Mouse (Mus musculus): ENCODE results near the gene Serpina1f.
"Not testable (repeated sequence)": the region's sequence is repeated elsewhere in the genome, so short reads cannot be mapped to it uniquely, and the experiment has no call there.

Serpina1f gene

GRCm38 (mm10) chr12:103695429-103695828 lies at the start of gene Serpina1f:
TSS of gene Serpina1f (minus strand) at chr12:103695529.
- no peak for DNase-seq (ENCODE audit: low read depth, low spot score)

- not testable (repeated sequence) for DNase-seq (ENCODE audit: low read depth, low spot score)
Observed at GRCm38 (mm10) chr12:103737791-103738580, 42.7 kb upstream of the Serpina1f start.

- not testable (repeated sequence) for DNase-seq (ENCODE audit: low read depth, low spot score)
Observed at GRCm38 (mm10) chr12:103735566-103735965, 40.2 kb upstream of the Serpina1f start.

- not testable (repeated sequence) for DNase-seq (ENCODE audit: low read depth, low spot score)
Observed at GRCm38 (mm10) chr12:103735101-103735500, 39.8 kb upstream of the Serpina1f start.

- DNase-seq (ENCODE audit: low read depth, low spot score) = peak; percentile 32
Observed at GRCm38 (mm10) chr12:103711537-103711936, 16.2 kb upstream of the Serpina1f start.

GRCm38 (mm10) chr12:103710405-103710804 lies 15.1 kb upstream of the Serpina1f start:
- no peak for DNase-seq (ENCODE audit: low read depth, low spot score)

GRCm38 (mm10) chr12:103706113-103706512 lies 10.8 kb upstream of the Serpina1f start:
- no peak for DNase-seq (ENCODE audit: low read depth, low spot score)

- DNase-seq (ENCODE audit: low read depth, low spot score) = no peak
Observed at GRCm38 (mm10) chr12:103705547-103705946, 10.2 kb upstream of the Serpina1f start.

GRCm38 (mm10) chr12:103700144-103700750 lies 4.9 kb upstream of the Serpina1f start:
- no peak for DNase-seq (ENCODE audit: low read depth, low spot score)

- DNase-seq (ENCODE audit: low read depth, low spot score) = no peak
Observed at GRCm38 (mm10) chr12:103688221-103688814, 7.0 kb downstream of the Serpina1f start.

GRCm38 (mm10) chr12:103687021-103687420 lies 8.3 kb downstream of the Serpina1f start:
- DNase-seq (ENCODE audit: low read depth, low spot score) = no peak

- no peak for DNase-seq (ENCODE audit: low read depth, low spot score)
Observed at GRCm38 (mm10) chr12:103686050-103686449, 9.3 kb downstream of the Serpina1f start.

- DNase-seq (ENCODE audit: low read depth, low spot score) = no peak
Observed at GRCm38 (mm10) chr12:103685386-103685785, 9.9 kb downstream of the Serpina1f start.

GRCm38 (mm10) chr12:103683775-103684174 lies 11.6 kb downstream of the Serpina1f start:
- peak; percentile 50 for DNase-seq (ENCODE audit: low read depth, low spot score)

GRCm38 (mm10) chr12:103681739-103682138 lies 13.6 kb downstream of the Serpina1f start:
- no peak for DNase-seq (ENCODE audit: low read depth, low spot score)

- DNase-seq (ENCODE audit: low read depth, low spot score) = no peak
Observed at GRCm38 (mm10) chr12:103681169-103681568, 14.2 kb downstream of the Serpina1f start.

- not testable (repeated sequence) for DNase-seq (ENCODE audit: low read depth, low spot score)
Observed at GRCm38 (mm10) chr12:103679853-103680252, 15.5 kb downstream of the Serpina1f start.

- DNase-seq (ENCODE audit: low read depth, low spot score) = no peak
Observed at GRCm38 (mm10) chr12:103676039-103676438, 19.3 kb downstream of the Serpina1f start, which contains the start of gene Serpina16. TSS of gene Serpina16 (minus strand) at chr12:103676139.

GRCm38 (mm10) chr12:103673179-103673578 lies 22.1 kb downstream of the Serpina1f start:
- DNase-seq (ENCODE audit: low read depth, low spot score) = peak; percentile 2

GRCm38 (mm10) chr12:103671483-103671882 lies 23.8 kb downstream of the Serpina1f start:
- no peak for DNase-seq (ENCODE audit: low read depth, low spot score)

- DNase-seq (ENCODE audit: low read depth, low spot score) = no peak
Observed at GRCm38 (mm10) chr12:103670964-103671363, 24.4 kb downstream of the Serpina1f start.

- DNase-seq (ENCODE audit: low read depth, low spot score) = no peak
Observed at GRCm38 (mm10) chr12:103670344-103670743, 25.0 kb downstream of the Serpina1f start.

All from 3T3-L1 (cell line).